Mouse (Mus musculus): ENCODE results near the gene Stpg4. TPM values are rescaled to one million over a fixed set of nuclear protein-coding genes. Genes with fewer than 3 reads are reported as not detected.

The Stpg4 gene
- total RNA-seq, 2 experiments from 2014 or later, result not detected

- H3K27ac ChIP-seq, result peak overlapping the region; percentile 98
- DNase-seq, result peak; percentile 82
- intact Hi-C loops (cut with DNase I), result loop anchor here (2.0 kb wide), 2 partner anchors 14 to 24 kb away; no protein-coding TSS in a partner anchor
- no peak for TF ChIP-seq CTCF (IDR thresholded peaks at IDR 0.05)
- peak overlapping the region; percentile 55 for H3K4me3 ChIP-seq
These were observed 75.2 kb downstream of the Stpg4 start for GRCm38 (mm10) chr17:87352106-87352897.

GRCm38 (mm10) chr17:87351241-87352105, 76.1 kb downstream of the Stpg4 start:
- TF ChIP-seq CTCF (IDR thresholded peaks at IDR 0.05), result no peak
- intact Hi-C loops (cut with DNase I), result loop anchor here (2.0 kb wide), 3 partner anchors 15 to 95 kb away; partner anchors contain the start of gene Calm2
- peak overlapping the region; percentile 55 for H3K4me3 ChIP-seq
- H3K27ac ChIP-seq, result peak overlapping the region; percentile 98
- DNase-seq, result peak; percentile 94

DNA sequence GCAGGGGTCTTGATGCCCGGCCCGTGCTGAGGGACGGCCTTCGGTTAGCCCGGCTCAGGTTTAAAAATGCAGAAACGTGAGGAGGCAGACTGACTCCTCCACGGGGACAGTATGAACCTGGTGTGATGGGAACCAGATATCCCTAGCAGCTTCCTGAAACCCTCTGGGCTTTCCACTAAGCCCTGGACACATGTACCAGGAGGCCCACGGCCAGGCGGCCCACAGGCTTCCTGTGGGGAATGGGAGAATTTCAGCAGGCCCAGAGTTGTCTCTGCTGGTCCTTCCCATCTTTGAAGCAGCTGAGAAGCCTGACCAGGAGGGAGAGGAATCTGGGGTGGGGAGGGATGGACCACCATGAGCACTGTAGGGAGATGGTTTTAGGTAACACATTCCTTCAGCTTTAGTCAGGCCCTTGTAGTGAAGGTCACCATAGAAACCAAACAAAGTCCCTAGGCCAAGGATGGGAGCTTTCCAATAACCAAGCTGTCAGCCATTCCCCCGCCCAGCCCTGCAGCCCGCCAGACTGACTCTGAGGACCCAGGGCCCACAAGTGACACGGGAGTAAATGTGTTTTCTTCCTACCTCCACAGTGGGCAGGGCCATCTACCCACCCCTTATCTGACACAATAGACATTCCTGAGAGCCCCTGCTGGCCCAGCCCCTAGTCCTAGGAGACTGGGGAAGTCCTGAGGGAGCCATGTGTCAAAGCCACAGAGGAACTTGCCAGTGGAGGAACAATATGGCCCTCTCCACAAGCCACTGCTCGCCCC, 76.9 kb downstream of the Stpg4 start:
- Histone ChIP-seq H3K27ac (peak overlapping the region; percentile 98), H3K4me3 (peak overlapping the region; percentile 32)
- peak; percentile 80 for DNase-seq
- TF ChIP-seq CTCF (IDR thresholded peaks at IDR 0.05), result no peak
- intact Hi-C loops (cut with DNase I), result loop anchor here (2.0 kb wide), 1 partner anchor 96 kb away; the partner anchor contains the start of gene Calm2

- peak overlapping the region; percentile 98 for H3K27ac ChIP-seq
- no peak for DNase-seq
- H3K4me3 ChIP-seq, result peak overlapping the region; percentile 19; the same call in 1 of the 2 replicates
- intact Hi-C loops (cut with DNase I), result no loop called here
- no peak for TF ChIP-seq CTCF (IDR thresholded peaks at IDR 0.05)
These were observed 78.0 kb downstream of the Stpg4 start for GRCm38 (mm10) chr17:87349575-87349974.

DNA sequence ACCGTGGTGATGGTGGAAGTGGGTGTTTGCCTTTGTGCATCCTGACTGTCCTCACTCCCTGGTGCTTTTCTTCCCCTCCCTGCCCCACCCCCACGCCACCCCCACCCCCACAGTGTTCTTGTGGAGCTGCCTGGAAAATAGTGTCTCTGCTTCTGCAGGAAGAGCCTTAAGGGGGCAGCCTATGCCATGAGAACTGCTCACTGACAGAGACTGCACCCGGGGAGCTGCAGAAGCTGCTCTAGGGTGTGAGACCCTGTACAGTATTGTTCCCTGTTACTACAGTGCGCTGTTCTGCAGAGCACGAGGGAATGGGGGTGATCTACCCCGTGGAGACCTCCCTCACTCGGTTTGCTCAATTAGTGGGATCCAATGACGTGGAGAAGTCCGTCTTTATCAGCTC, 78.5 kb downstream of the Stpg4 start:
- Histone ChIP-seq H3K4me3 (no peak overlapping the region), H3K27ac (peak overlapping the region; percentile 98)
- TF ChIP-seq CTCF (IDR thresholded peaks at IDR 0.05), result peak; percentile 34
- intact Hi-C loops (cut with DNase I), result no loop called here
- no peak for DNase-seq

- TF ChIP-seq CTCF (IDR thresholded peaks at IDR 0.05), result no peak
- H3K27ac ChIP-seq, result peak overlapping the region; percentile 98
- peak; percentile 64 for DNase-seq
- H3K4me3 ChIP-seq, result no peak overlapping the region
- intact Hi-C loops (cut with DNase I), result no loop called here
These were observed 79.2 kb downstream of the Stpg4 start for GRCm38 (mm10) chr17:87348353-87348752.

DNA sequence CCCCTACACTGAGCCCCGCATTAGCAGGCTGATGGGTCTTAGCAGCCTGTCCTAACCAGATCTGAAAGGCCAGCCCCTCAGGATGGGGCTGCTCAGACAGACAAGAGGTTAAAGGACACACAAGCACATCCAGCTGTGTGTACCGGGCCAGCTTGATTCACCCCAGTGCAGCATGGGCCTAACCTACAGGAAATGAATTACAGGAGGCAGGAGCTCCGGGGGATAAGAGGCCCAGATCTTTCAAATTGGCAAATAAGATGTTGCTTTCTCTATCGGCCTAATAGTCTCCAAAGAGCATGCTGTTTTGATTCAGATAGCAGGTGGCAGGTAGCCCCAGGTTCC, 82.3 kb downstream of the Stpg4 start:
- DNase-seq, result no peak
- H3K27ac ChIP-seq, result peak overlapping the region; percentile 88
- intact Hi-C loops (cut with DNase I), result loop anchor here (2.0 kb wide), 1 partner anchor 28 kb away; no protein-coding TSS in a partner anchor
- no peak for TF ChIP-seq CTCF (IDR thresholded peaks at IDR 0.05)
- H3K4me3 ChIP-seq, result no peak overlapping the region

GRCm38 (mm10) chr17:87344441-87345251, 82.9 kb downstream of the Stpg4 start:
- intact Hi-C loops (cut with DNase I), result loop anchor here (2.0 kb wide), 1 partner anchor 28 kb away; no protein-coding TSS in a partner anchor
- Histone ChIP-seq H3K27ac (peak overlapping the region; percentile 88), H3K4me3 (no peak overlapping the region)
- DNase-seq, result peak; percentile 81
- no peak for TF ChIP-seq CTCF (IDR thresholded peaks at IDR 0.05)

GRCm38 (mm10) chr17:87343060-87343703, 84.4 kb downstream of the Stpg4 start:
- Histone ChIP-seq H3K4me3 (no peak overlapping the region), H3K27ac (peak overlapping the region; percentile 88)
- intact Hi-C loops (cut with DNase I), result no loop called here
- peak; percentile 84 for DNase-seq
- TF ChIP-seq CTCF (IDR thresholded peaks at IDR 0.05), result no peak

Other genes starting within 250 kb of the Stpg4 start
- gene Mcfd2, start 161.8 kb downstream of the Stpg4 start, total RNA-seq (2021), result 10 to 100 TPM; 23.7 to 29.7 TPM
- 10 to 100 TPM in 1 of 2 experiments, 1 to 10 TPM in 1; 8.9 to 15.9 TPM for gene Ttc7, start 144.9 kb downstream of the Stpg4 start, total RNA-seq (2021)
- 100 to 1,000 TPM; 181 to 192 TPM for gene Calm2, start 19.2 kb upstream of the Stpg4 start, total RNA-seq (2021)
- not detected for gene Epcam, start 208.2 kb upstream of the Stpg4 start, total RNA-seq (2021)
- 10 to 100 TPM in 1 of 2 experiments, 1 to 10 TPM in 1; 9.0 to 11.5 TPM for gene Msh2, start 244.6 kb upstream of the Stpg4 start, total RNA-seq (2021)